Mouse (Mus musculus) common myeloid progenitor, adult 5-6 weeks (primary cell): ENCODE measurements around the gene Dennd5a. TPM values are rescaled to one million over a fixed set of nuclear protein-coding genes. Genes with fewer than 3 reads are reported as not detected.
"Not testable (repeated sequence)": the region's sequence is repeated elsewhere in the genome, so short reads cannot be mapped to it uniquely, and the experiment has no call there.

Experiments used
- ATAC-seq: replicated peaks from 2 replicates; pipeline ENCODE4 v1.8.0; 2016; ENCODE audit warnings: low read depth, mild to moderate bottlenecking, moderate TSS enrichment, inconsistent platforms; ENCODE audit not compliant: poor library complexity, severe bottlenecking
- total RNA-seq: library from RNA; stranded (forward); fragments of 200-1000, 187-1606 nt; gene quantifications from 2 replicates; pipeline ENCODE4 v1.2.3, GENCODE M21; 2017

The Dennd5a gene
- total RNA-seq, result 73.3 and 77.4 TPM in 2 replicates

DNA sequence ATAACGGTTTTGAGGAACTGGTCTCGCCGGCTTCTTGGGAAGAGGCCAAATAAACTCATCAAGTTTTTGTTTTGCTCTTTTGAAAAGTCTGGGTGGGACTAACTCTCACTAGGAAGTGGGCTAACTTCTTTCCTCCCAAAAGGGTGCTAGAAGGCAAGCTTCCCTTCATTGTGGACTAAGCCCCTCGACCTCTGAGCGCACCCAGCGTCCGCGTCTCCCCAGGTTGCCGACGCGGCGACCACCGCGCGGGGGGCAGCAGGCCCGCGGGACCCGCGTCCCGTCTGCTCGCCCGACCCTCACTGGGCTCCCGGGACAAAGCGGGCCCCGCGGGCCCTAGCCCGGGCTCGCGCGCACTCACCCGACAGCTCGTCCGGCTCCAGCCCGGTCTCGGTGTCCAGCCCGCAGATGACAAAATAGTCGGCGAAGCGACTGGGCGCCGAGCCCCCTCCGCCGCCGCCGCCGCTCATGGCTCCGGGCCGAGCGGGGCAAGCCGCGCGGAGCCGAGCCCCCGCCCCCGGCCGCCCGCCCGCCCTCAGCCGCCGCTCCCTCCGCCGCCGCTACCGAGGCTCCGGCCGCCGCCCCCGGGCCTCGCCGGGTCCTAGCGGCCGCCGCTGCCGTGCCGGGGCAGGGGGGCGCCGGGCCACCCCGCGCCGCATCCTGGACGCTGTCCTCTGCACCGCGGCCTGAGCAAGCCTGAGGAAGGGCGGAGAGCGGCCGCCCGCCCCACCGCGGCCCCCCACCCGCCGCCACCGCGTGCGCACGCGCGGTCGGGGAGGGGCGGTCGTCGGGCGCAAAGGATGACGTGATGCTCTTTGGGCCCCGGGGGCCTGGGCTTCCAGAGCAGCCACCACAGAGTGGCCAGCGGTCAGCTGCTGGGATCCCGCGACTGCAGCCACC lies at the start of gene Dennd5a:
Gene Dennd5a (minus strand): TSS at position 755 of the 897 bp plus-strand sequence.
- peak; percentile 72 for ATAC-seq

DNA sequence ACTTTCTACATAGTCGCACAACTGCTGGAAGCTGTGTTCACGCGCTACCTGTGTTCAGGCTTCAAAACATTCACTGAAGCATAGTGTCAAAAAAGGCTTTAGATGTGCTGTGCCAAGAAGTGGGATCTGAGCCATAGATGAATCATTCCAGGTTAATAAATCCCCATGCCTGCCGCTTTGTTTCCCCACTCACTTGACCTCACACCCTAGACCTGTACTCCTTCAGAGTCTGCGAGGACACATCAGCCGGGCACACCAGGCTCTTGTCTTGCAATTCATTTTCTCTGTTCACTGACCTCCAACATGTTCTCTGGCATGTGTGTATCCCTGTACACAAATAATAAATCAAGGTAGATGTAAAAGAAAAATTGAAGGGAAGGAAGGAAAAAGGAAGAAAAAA lies 48.8 kb upstream of the Dennd5a start:
- ATAC-seq, result no peak

DNA sequence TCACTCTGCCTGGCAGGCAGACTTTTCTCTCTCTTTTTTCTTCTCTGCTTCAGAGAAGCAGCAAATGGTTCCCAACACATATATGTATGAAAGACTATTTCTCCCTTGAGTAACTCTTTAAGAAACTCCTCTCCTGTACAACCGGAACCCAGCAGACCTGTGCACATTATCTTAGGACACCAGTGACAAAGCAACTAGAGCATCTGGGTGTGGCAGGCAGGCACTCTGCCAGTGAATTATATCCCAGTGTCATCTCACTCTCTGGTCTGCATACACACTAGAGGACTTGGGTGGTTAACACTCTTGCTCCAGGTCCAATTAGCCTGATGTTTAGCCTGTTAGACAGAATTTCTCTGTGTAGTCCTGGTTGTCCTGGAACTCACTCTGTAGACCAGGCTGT lies 48.2 kb upstream of the Dennd5a start:
- no peak for ATAC-seq

GRCm38 (mm10) chr7:110006471-110007195 lies 46.4 kb upstream of the Dennd5a start:
- peak; percentile 79 for ATAC-seq

GRCm38 (mm10) chr7:110005976-110006375 lies 45.7 kb upstream of the Dennd5a start:
- ATAC-seq, result peak; percentile 39; the same call in 1 of the 2 replicates

GRCm38 (mm10) chr7:110002968-110003367 lies 42.7 kb upstream of the Dennd5a start:
- 0 out of 2 replicates have a peak, but pooled peaks have one; percentile 19 for ATAC-seq

DNA sequence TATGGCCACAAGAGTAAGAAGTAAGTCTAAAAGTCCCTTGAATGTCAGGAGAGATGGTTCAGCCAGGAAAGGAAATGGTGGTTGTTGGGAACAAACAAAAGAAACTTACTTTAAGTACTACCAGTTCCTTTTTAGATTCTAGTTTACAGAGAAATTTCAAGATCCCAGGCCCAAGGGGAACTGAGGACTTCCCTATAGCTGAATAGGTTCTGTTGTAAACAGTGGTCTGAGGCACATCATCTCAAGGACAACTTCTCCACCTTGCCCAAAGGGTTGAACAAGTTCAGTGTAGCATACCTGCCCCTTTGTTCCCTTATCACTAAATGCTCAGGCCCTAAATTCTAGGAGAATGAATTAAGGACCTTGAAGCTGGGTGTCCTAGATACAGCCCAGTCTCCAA lies 41.8 kb upstream of the Dennd5a start:
- peak; percentile 40; the same call in 1 of the 2 replicates for ATAC-seq

DNA sequence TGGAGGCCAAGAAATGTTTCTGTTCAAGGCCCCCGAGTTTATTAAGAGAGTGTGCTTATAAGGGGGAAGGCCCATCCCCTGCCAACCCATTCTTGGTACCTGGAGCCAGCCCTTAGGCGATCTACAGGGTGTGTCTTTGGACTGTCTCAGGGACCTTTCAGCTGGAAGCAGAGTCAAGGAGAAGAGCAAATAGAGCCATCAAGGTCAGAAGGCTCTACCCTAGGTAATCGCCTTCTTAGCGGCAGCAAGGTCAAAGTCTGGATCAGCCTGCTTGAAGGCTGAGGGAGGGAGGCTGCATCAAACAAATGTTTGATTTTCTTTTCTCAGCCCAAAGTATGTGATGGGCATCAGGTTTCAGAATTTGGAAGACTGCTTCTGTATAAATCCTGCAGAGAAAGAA lies 38.1 kb upstream of the Dennd5a start:
- ATAC-seq, result no peak

DNA sequence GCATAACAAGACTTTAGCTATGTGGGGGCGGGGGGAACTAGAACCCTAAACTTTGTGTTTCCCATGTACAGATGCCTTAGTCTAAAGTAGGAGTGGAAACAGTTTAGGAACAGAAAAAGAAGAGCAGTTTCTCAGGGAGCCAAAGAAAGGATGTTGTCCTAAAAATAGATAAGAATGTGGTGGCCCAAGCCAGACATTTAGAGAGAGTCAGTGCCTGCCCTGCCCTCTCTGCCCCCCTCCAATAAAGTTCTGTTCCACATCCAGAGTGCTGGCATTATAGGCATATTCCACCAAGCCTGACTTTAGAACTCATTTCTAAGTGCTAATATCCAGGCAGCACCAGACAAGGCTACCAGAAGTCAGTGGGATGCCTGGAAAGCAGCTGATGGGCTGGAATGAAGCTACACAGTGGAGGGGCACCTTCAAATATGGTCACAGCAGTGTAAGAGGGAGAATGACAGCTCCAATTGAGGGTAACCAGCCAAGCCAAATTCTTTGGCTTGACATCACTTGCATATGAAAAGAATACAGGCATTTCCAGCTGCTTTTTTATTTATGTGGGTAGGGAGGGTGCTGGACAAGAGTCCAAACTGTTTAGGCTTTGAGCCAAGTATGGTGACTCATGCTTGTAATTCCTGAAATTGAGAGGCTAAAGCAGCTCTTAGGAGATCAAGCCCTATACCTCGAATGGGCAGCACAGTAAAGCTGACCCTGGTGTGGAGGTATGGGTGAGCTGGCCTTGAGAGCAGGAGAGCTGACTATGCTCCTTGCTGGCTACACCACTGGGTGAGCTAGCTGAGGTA lies 33.1 kb upstream of the Dennd5a start:
- ATAC-seq, result 0 out of 2 replicates have a peak, but pooled peaks have one; percentile 18

GRCm38 (mm10) chr7:109991286-109991685 lies 31.0 kb upstream of the Dennd5a start:
- ATAC-seq, result no peak

- not testable (repeated sequence) for ATAC-seq
Observed at GRCm38 (mm10) chr7:109986775-109987174, 26.5 kb upstream of the Dennd5a start, which contains the start of gene Tmem41b. Tmem41b (minus strand) TSS chr7:109986929.

- ATAC-seq, result peak; percentile 98
Observed at GRCm38 (mm10) chr7:109986133-109986669, 25.9 kb upstream of the Dennd5a start.

GRCm38 (mm10) chr7:109985661-109986132 lies 25.4 kb upstream of the Dennd5a start:
- 0 out of 2 replicates have a peak, but pooled peaks have one; percentile 2 for ATAC-seq

GRCm38 (mm10) chr7:109984608-109985007 lies 24.3 kb upstream of the Dennd5a start:
- not testable (repeated sequence) for ATAC-seq

- ATAC-seq, result not testable (repeated sequence)
Observed at GRCm38 (mm10) chr7:109977131-109977530, 16.9 kb upstream of the Dennd5a start.

- ATAC-seq, result no peak
Observed at GRCm38 (mm10) chr7:109975966-109976715, 15.9 kb upstream of the Dennd5a start.

DNA sequence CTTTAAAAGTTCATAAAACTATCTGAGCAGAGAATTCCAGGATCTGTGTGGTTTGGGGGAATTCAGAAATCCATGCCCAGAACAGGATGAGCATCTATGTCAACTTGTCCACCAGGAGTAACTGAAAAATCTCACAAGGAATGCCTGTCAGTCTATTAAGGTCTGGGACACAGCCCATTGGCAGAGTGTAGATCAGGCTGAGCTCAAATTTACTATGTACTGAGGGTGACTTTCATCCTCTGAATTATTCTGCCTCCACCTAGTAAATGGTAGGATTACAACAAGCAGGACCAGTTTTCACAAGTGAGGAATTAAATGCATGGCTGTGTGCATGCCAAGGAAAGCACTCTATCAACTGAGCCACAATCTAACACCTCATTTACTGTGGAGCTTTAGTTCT lies 9.3 kb upstream of the Dennd5a start:
- ATAC-seq, result no peak

- ATAC-seq, result no peak
Observed at GRCm38 (mm10) chr7:109968924-109969450, 8.7 kb upstream of the Dennd5a start.
